Mouse (Mus musculus) activated CD4-positive, CD25-positive, alpha-beta regulatory T cell, adult 4 months (primary cell): ENCODE results near the gene Esyt1. TPM values are rescaled to one million over a fixed set of nuclear protein-coding genes. Genes with fewer than 3 reads are reported as not detected.
A peak's percentile ranks its signal among the peaks of the same experiment; 100 is the strongest.
"Not testable (repeated sequence)": the region's sequence is repeated elsewhere in the genome, so short reads cannot be mapped to it uniquely, and the experiment has no call there.

Source experiments
- ATAC-seq: one replicate; pipeline ENCODE4 v1.8.0; 2017
- polyA plus RNA-seq, 2 experiments: library from polyadenylated mRNA; unstranded; fragments of 100-300 nt; shearing (Covaris generic); gene quantifications; one replicate each; pipeline ENCODE4 v1.2.1; 2017

Gene Esyt1
- polyA plus RNA-seq, result 10 to 100 TPM; 77.5 to 80.7 TPM

DNA sequence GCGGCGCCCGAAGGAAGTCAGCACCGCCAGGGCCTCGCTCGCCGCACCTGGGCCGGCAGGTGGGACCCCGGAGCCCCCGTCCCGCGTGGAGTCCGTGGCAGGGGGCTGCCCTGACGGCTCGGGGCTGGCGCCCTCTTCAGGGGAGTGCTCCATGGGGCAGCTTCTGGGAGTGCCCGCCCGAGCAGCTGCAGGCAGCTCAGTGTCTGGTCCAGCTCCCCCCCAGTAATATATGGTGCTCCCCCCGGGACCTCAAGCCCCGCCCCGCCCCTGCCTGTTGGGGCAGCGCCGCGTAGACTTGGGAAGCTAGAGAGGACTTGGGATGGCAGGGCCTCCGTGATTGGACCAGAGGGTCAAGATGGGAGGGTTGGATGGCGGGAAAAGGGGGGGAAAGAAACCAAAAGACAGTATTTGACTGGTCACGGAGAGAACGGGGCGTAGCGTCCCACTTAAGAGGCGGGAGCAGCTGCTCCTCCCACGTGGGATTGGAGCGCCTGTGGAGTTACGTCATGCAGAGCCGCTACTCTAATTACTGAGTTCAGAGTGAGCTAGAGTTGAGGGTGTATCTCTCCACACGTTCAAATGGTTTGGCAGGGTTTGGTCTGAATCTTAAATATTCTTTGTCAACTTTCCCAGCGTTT lies at the start of gene Esyt1:
Esyt1 (minus strand) TSS at position 201 of the 638 bp plus-strand sequence.
- ATAC-seq, result peak; percentile 83

GRCm38 (mm10) chr10:128575063-128575462 lies 49.4 kb upstream of the Esyt1 start:
- ATAC-seq, result no peak

DNA sequence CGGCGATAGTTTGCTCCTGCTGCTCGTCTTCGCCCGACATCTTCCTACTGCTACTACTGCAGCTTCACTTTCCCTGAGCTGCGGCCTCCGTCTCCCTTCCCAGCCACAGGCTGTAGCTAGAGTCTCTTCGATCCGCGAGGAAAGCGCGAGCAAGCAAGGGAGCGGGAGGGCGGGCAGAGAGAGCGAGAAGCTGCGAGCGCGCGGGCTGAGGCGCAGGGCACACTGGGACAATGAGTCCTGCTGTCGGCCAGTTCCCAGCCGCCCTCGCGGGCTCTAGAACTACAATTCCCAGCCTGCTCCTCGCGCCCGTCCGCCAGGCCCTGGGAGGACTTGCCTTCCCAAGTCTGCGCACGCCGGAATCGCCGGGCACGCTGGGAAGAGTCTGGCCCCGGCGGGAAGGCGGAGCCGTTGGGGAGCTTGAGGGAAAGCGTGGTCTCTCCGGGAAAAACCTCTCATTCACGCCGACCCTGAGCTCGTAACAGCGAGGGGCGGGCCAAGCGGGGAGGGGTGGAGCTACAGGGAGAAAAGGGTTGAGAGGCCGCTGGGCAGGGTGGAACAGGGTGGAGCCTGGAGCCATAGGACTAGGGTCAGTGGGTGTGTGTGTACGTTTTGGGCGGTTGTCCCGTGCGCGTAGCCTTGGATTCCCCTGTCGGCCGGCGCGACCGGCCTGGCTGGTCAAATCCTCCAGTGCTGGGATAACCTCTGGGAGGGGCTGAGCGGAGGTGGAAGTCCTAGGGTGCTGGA lies 40.3 kb upstream of the Esyt1 start, which contains the start of gene Pa2g4:
Pa2g4 (minus strand) TSS at position 200 of the 744 bp plus-strand sequence.
- peak; percentile 97 for ATAC-seq

- peak; percentile 4 for ATAC-seq
Observed at GRCm38 (mm10) chr10:128565206-128565787, 39.6 kb upstream of the Esyt1 start.

DNA sequence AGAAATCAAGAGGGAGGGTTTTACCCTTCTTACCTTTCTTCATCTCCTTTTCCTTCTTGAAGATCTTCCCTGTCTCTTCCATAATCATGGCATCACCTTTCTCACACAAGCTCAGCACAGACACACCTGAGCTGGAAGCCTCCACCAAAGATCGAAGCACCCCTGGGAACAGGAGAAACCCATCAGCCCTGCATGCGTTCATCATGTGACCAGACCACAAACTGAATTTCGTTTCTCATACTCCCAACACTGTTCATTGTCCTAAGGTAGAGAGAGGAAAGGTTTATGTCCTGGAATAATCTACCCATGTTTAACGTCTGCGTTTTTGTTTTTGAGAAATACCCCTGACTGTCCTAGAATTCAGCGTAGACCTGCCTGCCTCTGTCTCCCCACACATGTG lies 37.9 kb upstream of the Esyt1 start:
- ATAC-seq, result no peak

- ATAC-seq, result no peak
Observed at GRCm38 (mm10) chr10:128556963-128557362, 31.3 kb upstream of the Esyt1 start.

- no peak for ATAC-seq
Observed at GRCm38 (mm10) chr10:128556286-128556685, 30.6 kb upstream of the Esyt1 start.

GRCm38 (mm10) chr10:128555567-128555966 lies 29.9 kb upstream of the Esyt1 start:
- ATAC-seq, result not testable (repeated sequence)

GRCm38 (mm10) chr10:128550144-128550823 lies 24.6 kb upstream of the Esyt1 start:
- ATAC-seq, result not testable (repeated sequence)

DNA sequence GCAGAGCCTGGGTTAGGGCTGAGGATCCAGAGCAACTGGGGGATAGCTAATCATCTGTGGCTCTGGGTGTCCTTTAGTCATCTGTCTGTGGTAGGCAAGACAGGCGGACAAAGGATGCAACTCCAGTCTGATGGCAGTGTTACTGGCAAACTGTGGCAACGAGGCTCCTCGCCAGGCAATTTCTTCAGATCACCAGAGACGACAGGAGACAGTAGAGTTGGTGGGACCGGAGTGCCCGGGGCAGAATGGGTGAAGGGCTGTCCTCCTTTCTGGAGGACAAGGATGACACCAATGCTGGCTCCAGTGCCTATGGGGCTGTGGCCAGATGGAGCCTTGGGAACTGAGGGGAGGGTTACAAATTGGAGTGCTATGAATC lies 24.0 kb upstream of the Esyt1 start:
- ATAC-seq, result not testable (repeated sequence)

- ATAC-seq, result peak; percentile 70
Observed at GRCm38 (mm10) chr10:128548947-128549681, 23.4 kb upstream of the Esyt1 start, which contains the start of gene Rpl41. Gene Rpl41, minus strand, starts transcription at chr10:128549305.

GRCm38 (mm10) chr10:128548051-128548791 lies 22.6 kb upstream of the Esyt1 start:
- ATAC-seq, result not testable (repeated sequence)

DNA sequence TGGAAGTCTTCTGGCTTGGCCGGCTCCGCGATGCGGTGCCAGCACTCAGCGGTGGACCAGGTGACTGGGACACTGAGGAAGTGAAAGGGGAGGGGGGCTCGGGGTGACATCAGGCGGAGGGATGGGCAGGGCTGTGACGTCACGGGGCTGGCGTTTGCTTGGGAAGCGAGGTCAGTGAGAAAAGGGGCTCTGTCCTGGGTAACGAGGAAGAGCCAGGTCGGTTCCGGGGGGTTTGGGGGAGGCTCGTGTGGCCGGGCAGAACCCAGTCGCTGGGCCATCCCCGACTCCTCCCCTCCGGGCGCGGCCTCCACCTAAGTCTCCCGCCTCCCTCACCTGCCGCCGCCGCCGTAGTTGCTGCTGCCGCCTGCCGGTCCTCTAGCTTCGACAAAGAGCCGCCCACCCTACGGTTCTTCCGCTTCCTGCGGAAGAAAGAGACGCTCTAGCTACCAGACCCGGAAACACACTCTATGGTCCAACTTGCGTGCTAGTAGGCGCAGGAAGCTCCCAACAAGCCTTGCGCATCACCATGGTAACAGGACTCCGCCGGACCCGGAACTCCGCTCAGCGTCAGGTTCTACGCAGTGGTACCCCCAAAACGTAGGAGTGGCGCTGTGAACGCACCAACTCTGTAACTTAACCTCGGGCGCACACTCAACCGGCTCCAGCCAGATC lies 21.8 kb upstream of the Esyt1 start, which contains the start of gene Zc3h10:
Zc3h10 (minus strand) TSS at position 414 of the 672 bp plus-strand sequence.
- ATAC-seq, result peak; percentile 69

GRCm38 (mm10) chr10:128546787-128547186 lies 21.1 kb upstream of the Esyt1 start:
- no peak for ATAC-seq

- ATAC-seq, result no peak
Observed at GRCm38 (mm10) chr10:128546361-128546760, 20.7 kb upstream of the Esyt1 start.

DNA sequence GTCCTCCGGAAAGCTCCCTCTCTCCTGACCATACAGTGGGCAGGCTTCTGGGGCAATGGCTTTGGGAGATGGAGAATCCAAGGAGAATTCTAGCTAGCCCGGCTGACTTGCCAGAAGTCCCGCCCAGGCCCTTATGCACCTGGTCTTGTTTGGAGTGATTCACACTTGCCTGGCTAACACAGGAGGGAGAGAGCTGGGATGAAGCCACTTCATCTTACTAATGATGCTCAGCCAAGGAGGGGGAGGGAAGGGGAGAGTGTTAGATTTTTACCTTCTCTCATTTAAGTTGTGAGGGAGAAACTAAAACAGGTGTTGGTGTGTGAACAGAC lies 19.9 kb upstream of the Esyt1 start:
- no peak for ATAC-seq

DNA sequence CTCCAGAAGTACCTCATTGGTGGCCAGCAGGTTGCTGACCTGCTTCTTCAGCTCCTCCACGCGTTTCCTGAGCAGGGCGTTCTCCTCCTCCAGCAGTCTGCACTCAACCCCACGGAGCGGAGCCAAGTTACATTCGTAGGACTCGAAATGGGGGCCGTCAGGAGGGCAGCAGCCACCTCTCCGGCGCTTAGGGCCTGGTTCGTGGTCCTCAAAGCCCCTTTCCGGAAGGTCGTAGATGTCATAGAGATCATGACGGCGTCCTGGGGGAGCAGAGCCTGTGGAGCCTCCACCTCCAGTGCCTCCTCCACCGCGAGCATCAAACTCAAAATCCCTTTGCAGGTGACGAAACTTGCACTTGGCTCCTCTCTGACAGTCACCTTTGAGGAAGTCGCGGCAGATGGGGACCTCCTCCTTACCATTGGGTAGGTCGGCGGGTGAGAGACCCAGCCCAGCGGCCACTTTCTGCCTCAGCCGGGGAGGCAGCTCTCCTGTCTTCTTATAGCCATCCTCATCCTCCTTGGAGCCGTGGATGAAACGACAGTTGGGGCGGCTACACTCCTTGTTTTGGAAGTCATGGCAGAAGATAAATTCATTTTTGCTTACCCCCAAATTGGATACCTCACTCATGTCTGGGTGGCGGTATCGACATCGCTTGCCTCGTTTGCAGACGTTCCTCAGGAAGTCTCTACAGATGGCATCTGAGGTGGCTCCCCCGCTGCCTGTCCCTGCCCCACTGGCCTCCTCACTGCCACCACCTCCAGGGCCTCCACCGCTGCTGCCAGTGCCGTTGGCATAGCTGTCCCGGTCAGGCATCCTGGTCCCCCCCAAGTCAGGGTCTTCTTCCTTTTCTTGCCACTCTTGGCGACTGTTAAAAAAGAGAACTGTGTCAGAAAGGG lies 19.3 kb upstream of the Esyt1 start:
- ATAC-seq, result no peak

- ATAC-seq, result no peak
Observed at GRCm38 (mm10) chr10:128544151-128544657, 18.5 kb upstream of the Esyt1 start.

- ATAC-seq, result no peak
Observed at GRCm38 (mm10) chr10:128543100-128543499, 17.4 kb upstream of the Esyt1 start.
